Mouse (Mus musculus): ENCODE results near the gene Usp48. TPM values are rescaled to one million over a fixed set of nuclear protein-coding genes. Genes with fewer than 3 reads are reported as not detected.

Usp48 gene
- total and polyA plus RNA-seq, 3 experiments: 28.5 to 77.8 (median 36.6) TPM

DNA sequence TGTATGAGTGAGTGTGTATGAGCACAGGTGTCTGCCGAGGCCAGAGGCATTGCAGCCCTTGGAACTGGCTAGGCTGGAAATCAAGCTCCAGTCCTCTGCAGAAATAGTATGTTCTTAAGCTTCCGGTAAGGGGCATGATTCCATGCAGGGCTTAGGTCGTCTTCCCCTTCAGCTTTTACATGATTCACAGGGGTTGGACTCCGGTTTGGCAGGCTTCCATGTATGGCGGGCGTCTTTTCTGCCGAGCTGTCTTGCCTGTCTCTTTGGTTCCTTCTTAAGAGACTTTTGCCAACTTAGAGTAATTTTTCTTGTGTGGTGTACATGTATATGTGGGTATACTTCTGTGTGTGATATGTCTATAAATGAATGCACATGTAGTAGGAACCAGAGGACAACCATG lies 35.8 kb downstream of the Usp48 start:
- H3K79me2 ChIP-seq (replicated peaks; ENCODE audit: control insufficient read depth, extremely low read depth, insufficient read depth, poor library complexity, severe bottlenecking): no peaks in the 10 kb centered on the region
- H3K9me3 ChIP-seq (replicated peaks; ENCODE audit: low read length): no peaks in the 10 kb centered on the region
- H3K36me3 ChIP-seq (replicated peaks in 1 of 2; ENCODE audit: control insufficient read depth in 1 of 2, insufficient read depth in 1 of 2, low read length in 1 of 2): peaks cover 58 to 88% of the 10 kb centered on the region in 2 experiments
- peaks cover 0 to 4% of the 10 kb centered on the region in 2 experiments; a peak in 2 of 4 replicates for H3K4me1 ChIP-seq (ENCODE audit: control insufficient read depth in 1 of 2, insufficient read depth in 2 of 2)
- TF ChIP-seq JUND (conservative IDR thresholded peaks at IDR 0.05; ENCODE audit: low read depth, low read length) (no peak), SIN3A (IDR thresholded peaks at IDR 0.05; ENCODE audit: low read length) (no peak), IRF4 (IDR thresholded peaks at IDR 0.05; ENCODE audit: low read depth, low read length) (no peak), PAX5 (IDR thresholded peaks at IDR 0.05; ENCODE audit: low read length) (no peak), USF1 (IDR thresholded peaks at IDR 0.05; ENCODE audit: low read depth, low read length) (no peak), MXI1 (IDR thresholded peaks at IDR 0.05; ENCODE audit: low read depth, low read length) (no peak), ZNF384 (IDR thresholded peaks at IDR 0.05; ENCODE audit: low read depth, low read length) (no peak), E2F4 (IDR thresholded peaks at IDR 0.05; ENCODE audit: insufficient replicate concordance, low read depth, low read length) (no peak)
- H3K27me3 ChIP-seq (replicated peaks): no peaks in the 10 kb centered on the region
- in situ Hi-C loops (cut with MboI; ENCODE audit: low pct_ligation_motif_present, low pct_unique_long_range_greater_than_20kb, low sequenced_read_pairs): no loop called here
- no peak overlapping the region for H3K4me3 ChIP-seq (replicated peaks in 1 of 3; ENCODE audit: low read depth in 2 of 3, low read length in 2 of 3, poor library complexity in 1 of 3)
- no peak overlapping the region for H3K9ac ChIP-seq (ENCODE audit: insufficient read depth, low read depth)
- no peak for DNase-seq (ENCODE audit: extremely low read depth)
- H3K27ac ChIP-seq (ENCODE audit: insufficient read depth, low read depth): no peak overlapping the region
- dilution Hi-C loops (cut with MboI; ENCODE audit: extremely low pct_ligation_motif_present, extremely low pct_unique_long_range_greater_than_20kb, low sequenced_read_pairs): no loop called here
- no peak overlapping the region for H3K4me2 ChIP-seq (ENCODE audit: insufficient read depth, low read depth, poor library complexity, severe bottlenecking)

DNA sequence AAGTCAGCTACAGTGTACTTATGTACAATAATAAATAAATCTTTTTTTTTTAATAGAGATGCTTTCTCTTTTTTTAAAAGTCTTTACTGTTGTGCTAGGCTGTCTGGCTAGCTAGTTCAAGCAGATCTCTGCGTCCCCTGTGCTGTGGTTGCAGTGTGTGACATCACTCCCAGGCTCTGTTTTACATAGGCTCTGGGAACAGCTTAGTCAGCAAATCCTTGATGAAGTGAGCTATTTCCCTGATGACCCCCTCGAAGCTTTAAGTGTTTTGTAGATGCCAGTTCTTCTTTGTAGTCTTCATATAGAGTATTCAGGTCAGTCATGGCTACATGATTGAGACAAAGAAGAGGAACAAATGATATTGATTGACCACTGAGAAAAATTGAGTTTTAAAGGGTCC lies 36.6 kb downstream of the Usp48 start:
- H3K9me3 ChIP-seq (replicated peaks; ENCODE audit: low read length): no peaks in the 10 kb centered on the region
- no peak for DNase-seq (ENCODE audit: extremely low read depth)
- H3K4me2 ChIP-seq (ENCODE audit: insufficient read depth, low read depth, poor library complexity, severe bottlenecking): no peak overlapping the region
- H3K4me3 ChIP-seq (replicated peaks in 1 of 3; ENCODE audit: low read depth in 2 of 3, low read length in 2 of 3, poor library complexity in 1 of 3): no peak overlapping the region
- no peaks in the 10 kb centered on the region for H3K79me2 ChIP-seq (replicated peaks; ENCODE audit: control insufficient read depth, extremely low read depth, insufficient read depth, poor library complexity, severe bottlenecking)
- H3K36me3 ChIP-seq (replicated peaks in 1 of 2; ENCODE audit: control insufficient read depth in 1 of 2, insufficient read depth in 1 of 2, low read length in 1 of 2): peaks cover 54 to 86% of the 10 kb centered on the region in 2 experiments
- H3K27ac ChIP-seq (ENCODE audit: insufficient read depth, low read depth): no peak overlapping the region
- peaks cover 3 to 11% of the 10 kb centered on the region in 2 experiments; a peak in 3 of 4 replicates for H3K4me1 ChIP-seq (ENCODE audit: control insufficient read depth in 1 of 2, insufficient read depth in 2 of 2)
- in situ Hi-C loops (cut with MboI; ENCODE audit: low pct_ligation_motif_present, low pct_unique_long_range_greater_than_20kb, low sequenced_read_pairs): no loop called here
- no peak overlapping the region for H3K9ac ChIP-seq (ENCODE audit: insufficient read depth, low read depth)
- TF ChIP-seq POLR2AphosphoS2 (IDR thresholded peaks at IDR 0.05; ENCODE audit: low read depth, low read length): no peak
- TF ChIP-seq MAFK (IDR thresholded peaks at IDR 0.05; ENCODE audit: insufficient replicate concordance, low read length): peak; percentile 89
- TF ChIP-seq MXI1 (IDR thresholded peaks at IDR 0.05; ENCODE audit: low read depth, low read length): no peak
- no peak for TF ChIP-seq USF2 (conservative IDR thresholded peaks at IDR 0.05; ENCODE audit: low read depth, low read length)
- TF ChIP-seq ZKSCAN1 (IDR thresholded peaks at IDR 0.05; ENCODE audit: borderline replicate concordance, low read depth, low read length): no peak
- no peak for TF ChIP-seq E2F4 (IDR thresholded peaks at IDR 0.05; ENCODE audit: insufficient replicate concordance, low read depth, low read length)
- TF ChIP-seq ZC3H11A (IDR thresholded peaks at IDR 0.05; ENCODE audit: low read depth, low read length): no peak
- TF ChIP-seq EP300 (IDR thresholded peaks at IDR 0.05; ENCODE audit: low read length): no peak
- H3K27me3 ChIP-seq (replicated peaks): no peaks in the 10 kb centered on the region
- dilution Hi-C loops (cut with MboI; ENCODE audit: extremely low pct_ligation_motif_present, extremely low pct_unique_long_range_greater_than_20kb, low sequenced_read_pairs): no loop called here

DNA sequence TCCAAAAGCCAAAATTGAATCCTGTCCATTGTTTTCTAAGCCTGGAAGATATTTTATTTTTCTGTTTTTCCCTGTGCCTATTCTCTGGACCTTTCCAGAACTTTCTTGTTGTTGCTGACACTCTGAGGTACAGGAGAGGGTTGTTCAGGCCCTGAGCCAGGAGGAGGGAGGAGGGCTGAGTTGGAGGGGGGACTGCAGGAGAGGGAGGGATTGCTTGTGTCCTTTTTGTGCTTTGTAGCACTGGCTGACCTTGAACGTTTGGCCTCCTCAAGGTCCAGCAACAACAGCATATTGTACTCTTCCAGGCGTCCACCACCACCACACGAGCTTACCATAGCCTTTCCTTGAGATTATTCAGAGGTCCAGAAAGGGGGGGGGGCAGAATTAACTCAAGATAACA lies 38.0 kb downstream of the Usp48 start:
- Histone ChIP-seq H3K4me3 (replicated peaks in 1 of 3; ENCODE audit: low read depth in 2 of 3, low read length in 2 of 3, poor library complexity in 1 of 3) (no peak overlapping the region), H3K4me1 (ENCODE audit: control insufficient read depth in 1 of 2, insufficient read depth in 2 of 2) (peaks cover 3 to 19% of the 10 kb centered on the region in 2 experiments; a peak in 3 of 4 replicates), H3K79me2 (replicated peaks; ENCODE audit: control insufficient read depth, extremely low read depth, insufficient read depth, poor library complexity, severe bottlenecking) (no peaks in the 10 kb centered on the region), H3K9ac (ENCODE audit: insufficient read depth, low read depth) (no peak overlapping the region), H3K36me3 (replicated peaks in 1 of 2; ENCODE audit: control insufficient read depth in 1 of 2, insufficient read depth in 1 of 2, low read length in 1 of 2) (peaks cover 59 to 89% of the 10 kb centered on the region in 2 experiments), H3K4me2 (ENCODE audit: insufficient read depth, low read depth, poor library complexity, severe bottlenecking) (no peak overlapping the region), H3K27ac (ENCODE audit: insufficient read depth, low read depth) (no peak overlapping the region), H3K9me3 (replicated peaks; ENCODE audit: low read length) (no peaks in the 10 kb centered on the region), H3K27me3 (replicated peaks) (no peaks in the 10 kb centered on the region)
- in situ Hi-C loops (cut with MboI; ENCODE audit: low pct_ligation_motif_present, low pct_unique_long_range_greater_than_20kb, low sequenced_read_pairs): no loop called here
- no peak for DNase-seq (ENCODE audit: extremely low read depth)
- TF ChIP-seq CHD2 (IDR thresholded peaks at IDR 0.05; ENCODE audit: low read length): no peak
- TF ChIP-seq HCFC1 (IDR thresholded peaks at IDR 0.05; ENCODE audit: low read depth, low read length): no peak
- no peak for TF ChIP-seq ETS1 (conservative IDR thresholded peaks at IDR 0.05; ENCODE audit: low read depth, low read length)
- TF ChIP-seq JUN (IDR thresholded peaks at IDR 0.05; ENCODE audit: insufficient read depth, low read depth, low read length): no peak
- no peak for TF ChIP-seq ELF1 (IDR thresholded peaks at IDR 0.05; ENCODE audit: low read depth, low read length)
- TF ChIP-seq ZKSCAN1 (IDR thresholded peaks at IDR 0.05; ENCODE audit: borderline replicate concordance, low read depth, low read length): no peak
- no peak for TF ChIP-seq MAFK (IDR thresholded peaks at IDR 0.05; ENCODE audit: insufficient replicate concordance, low read length)
- dilution Hi-C loops (cut with MboI; ENCODE audit: extremely low pct_ligation_motif_present, extremely low pct_unique_long_range_greater_than_20kb, low sequenced_read_pairs): no loop called here
